Mouse (Mus musculus) lung, postnatal 0 days (tissue): Measurements from ENCODE around the gene Asic1.

Source experiments
- CTCF ChIP-seq: IDR thresholded peaks from 2 replicates; pipeline ENCODE4 v1.5.1; 2016; ENCODE audit warnings: antibody characterized with exemption, mild to moderate bottlenecking
- EP300 ChIP-seq: IDR thresholded peaks from 2 replicates; pipeline ENCODE4 v1.6.1; 2016; ENCODE audit warnings: antibody characterized with exemption, mild to moderate bottlenecking, control low read depth

DNA sequence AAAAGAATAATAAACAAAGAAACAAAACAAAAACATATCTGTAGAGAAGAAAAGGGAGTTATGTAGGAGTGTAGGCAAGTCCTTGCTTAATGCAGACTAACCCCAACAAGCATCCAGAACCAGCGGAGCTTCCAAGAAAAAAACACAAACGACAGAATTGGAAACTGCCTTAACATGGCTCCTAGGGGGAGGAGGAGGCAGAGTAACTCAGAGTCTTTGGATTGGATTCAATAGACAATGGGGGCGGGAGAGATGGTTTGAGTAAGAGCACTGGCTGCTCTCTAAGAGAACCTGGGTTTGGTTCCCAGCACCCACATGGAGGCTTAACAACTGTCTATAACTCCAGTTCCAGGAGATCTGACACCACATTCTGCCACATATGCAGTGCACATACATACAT, 61.5 kb downstream of the Asic1 start:
- no peak for TF ChIP-seq CTCF
- no peak for TF ChIP-seq EP300
